Mouse (Mus musculus) adrenal gland, postnatal 14 days (tissue): ENCODE measurements around the gene Agpat1. TPM values are rescaled to one million over a fixed set of nuclear protein-coding genes. Genes with fewer than 3 reads are reported as not detected.
A peak's percentile ranks its signal among the peaks of the same experiment; 100 is the strongest.

Experiments
- DNase-seq: peaks from one replicate; pipeline ENCODE4 v3.0.0; 2021; ENCODE audit warnings: mixed read lengths
- total RNA-seq: library from RNA; stranded (reverse); gene quantifications from 2 replicates; pipeline ENCODE4 v1.2.3, GENCODE M21; 2021

Agpat1 gene
- total RNA-seq, 1 experiment from 2014 or later: 101 TPM

DNA sequence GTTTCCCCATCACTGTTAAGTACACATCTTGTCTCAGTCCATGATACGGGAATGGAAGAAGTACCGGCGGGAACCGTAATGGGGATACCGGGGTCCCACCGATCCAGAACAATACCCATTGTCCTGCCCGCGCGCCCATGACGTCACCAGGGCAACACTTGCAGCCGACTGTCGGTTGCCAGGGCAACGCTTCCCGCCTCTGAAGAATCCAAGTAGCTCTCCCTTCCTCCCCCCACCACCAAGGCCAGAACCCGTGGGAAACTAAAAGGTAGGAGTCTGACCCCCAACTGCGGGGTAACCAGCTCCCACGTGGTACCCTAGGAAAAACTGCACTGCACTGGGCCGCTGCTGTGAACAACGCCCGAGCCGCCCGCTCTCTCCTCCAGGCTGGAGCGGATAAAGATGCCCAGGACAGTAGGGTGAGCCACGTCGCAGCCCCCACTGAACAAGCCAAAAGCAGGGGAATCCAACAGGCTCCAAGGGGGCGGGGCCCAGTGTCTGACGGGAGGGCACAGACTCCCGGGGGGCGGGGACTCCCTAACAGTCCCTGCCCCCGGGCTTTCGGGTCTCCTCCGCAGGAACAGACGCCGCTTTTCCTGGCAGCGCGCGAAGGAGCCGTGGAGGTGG lies 17.2 kb upstream of the Agpat1 start:
- DNase-seq: peak; percentile 93

GRCm38 (mm10) chr17:34587423-34587811 lies 16.6 kb upstream of the Agpat1 start:
- DNase-seq: peak; percentile 98

DNA sequence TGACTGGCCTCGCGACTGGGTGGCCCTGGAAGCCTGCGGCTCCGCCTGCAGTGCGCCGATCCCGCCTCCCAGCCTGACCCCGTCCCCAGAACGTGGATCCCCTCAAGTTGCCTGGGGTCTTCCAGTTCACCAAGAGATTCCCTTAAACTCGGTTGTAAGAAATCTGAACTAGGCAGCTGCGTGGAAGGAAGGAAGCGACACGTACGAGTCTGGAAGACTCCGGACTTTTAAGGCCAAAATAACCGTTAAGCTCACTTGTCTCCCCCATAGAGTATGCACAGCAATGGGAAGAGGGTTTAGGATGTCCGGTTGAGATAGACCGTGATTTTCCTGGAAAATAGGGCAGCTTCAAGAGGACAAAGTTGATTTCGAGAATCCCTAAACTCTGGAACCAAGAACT lies 16.2 kb upstream of the Agpat1 start:
- no peak for DNase-seq

DNA sequence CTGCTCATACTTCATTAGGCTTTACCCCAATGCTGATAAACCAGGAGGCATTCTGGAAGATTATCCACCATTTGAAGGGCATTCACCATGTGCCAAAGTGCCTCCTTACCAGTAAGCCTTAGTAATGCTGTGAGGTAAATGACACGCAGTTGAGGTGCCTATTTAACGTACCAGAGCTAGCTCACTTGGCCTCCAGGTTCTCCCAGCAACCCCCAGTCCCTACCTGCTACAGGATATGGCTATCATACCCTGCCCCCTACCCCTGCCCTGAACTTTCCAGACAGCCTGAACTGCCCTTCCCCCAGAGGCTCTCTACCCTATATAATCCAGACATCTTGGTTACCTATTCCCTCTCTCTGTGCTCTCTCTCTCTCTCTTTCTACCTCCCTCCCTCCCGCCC lies 15.3 kb upstream of the Agpat1 start:
- no peak for DNase-seq

- no peak for DNase-seq
Measured at GRCm38 (mm10) chr17:34589206-34589605, 14.9 kb upstream of the Agpat1 start.

DNA sequence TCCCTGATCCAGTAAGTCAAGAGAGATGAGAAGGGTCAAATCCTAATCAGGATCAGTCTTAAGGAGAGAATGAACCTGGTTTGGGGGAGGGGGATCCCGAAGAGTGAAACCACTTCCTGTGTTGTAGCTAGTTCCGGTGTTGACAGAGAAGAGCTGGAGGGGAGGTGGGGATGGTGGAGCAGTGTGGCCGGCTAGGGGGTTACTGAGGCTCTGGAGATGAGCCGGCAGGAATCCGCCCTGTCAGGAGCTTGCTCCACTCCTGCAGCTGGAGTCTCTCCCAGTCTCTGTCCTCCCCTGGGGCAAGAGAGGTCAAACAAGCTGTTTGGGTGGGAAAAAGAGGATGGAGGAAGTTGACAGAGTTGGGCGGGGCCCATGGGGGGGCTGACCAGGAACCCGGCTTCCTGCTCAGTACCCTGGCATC lies 14.4 kb upstream of the Agpat1 start, which contains the start of gene Gpsm3:
TSS of gene Gpsm3 (plus strand) at position 126 of the 421 bp plus-strand sequence.
- peak; percentile 62 for DNase-seq

DNA sequence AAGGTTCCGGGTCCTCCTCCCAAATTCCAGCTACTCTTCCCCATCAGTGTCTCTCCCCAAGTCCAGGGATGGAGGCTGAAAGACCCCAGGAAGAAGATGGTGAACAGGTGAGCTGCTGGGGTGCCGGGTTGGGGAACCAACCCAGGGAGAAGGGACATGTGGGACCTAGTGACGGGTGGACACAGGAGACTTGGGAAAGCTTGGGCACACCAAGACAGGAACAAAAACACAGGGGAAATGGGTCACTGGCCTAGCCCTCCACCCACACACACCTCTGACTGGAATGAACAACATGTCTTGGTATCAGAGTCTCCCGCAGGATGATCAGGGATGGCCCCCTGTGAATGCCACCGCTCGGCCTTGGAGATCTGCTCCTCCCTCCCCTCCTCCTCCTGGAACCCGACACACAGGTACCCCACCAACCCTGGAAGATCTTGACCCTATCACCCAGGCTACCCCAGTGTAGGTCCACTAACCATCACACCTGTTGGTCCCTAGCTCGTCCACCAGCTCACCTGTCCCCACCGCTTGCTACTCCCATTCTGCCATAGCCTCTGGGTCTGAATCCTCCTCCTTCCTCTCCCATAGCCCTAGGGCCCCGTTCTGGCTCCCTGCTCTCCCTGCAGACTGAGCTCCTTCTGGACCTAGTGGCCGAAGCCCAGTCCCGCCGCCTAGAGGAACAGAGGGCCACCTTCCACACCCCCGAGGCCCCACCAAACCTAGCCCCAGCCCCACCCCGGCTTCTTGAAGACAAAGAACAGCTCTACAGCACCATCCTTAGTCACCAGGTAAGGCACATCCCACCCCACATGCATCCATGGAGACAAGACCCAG lies 13.7 kb upstream of the Agpat1 start:
- DNase-seq: no peak

- peak; percentile 46 for DNase-seq
Measured at GRCm38 (mm10) chr17:34591029-34591993, 12.8 kb upstream of the Agpat1 start, which contains the start of gene Pbx2. TSS of gene Pbx2 (plus strand) at chr17:34591266.

DNA sequence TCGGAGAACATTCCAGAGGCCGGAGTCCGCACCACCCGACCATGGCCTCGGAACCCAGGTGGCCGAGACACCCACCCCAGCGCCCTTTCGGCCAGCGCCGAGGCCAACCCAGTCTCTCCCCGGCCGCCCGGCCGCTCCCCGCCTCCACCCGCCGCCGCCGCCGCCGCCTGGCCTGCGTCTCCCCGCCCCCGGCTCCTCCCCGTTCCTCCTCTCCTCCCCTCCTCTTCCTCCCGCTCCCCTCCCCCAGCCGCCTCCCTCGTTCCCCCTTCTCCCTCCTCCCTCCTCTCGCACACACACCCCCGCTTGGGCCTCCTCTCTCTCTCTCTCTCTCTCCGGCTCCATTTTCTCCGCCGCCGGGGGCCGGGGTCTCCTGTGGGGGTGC lies 12.1 kb upstream of the Agpat1 start:
- peak; percentile 98 for DNase-seq

- peak; percentile 67 for DNase-seq
Measured at GRCm38 (mm10) chr17:34592581-34593549, 11.2 kb upstream of the Agpat1 start.

DNA sequence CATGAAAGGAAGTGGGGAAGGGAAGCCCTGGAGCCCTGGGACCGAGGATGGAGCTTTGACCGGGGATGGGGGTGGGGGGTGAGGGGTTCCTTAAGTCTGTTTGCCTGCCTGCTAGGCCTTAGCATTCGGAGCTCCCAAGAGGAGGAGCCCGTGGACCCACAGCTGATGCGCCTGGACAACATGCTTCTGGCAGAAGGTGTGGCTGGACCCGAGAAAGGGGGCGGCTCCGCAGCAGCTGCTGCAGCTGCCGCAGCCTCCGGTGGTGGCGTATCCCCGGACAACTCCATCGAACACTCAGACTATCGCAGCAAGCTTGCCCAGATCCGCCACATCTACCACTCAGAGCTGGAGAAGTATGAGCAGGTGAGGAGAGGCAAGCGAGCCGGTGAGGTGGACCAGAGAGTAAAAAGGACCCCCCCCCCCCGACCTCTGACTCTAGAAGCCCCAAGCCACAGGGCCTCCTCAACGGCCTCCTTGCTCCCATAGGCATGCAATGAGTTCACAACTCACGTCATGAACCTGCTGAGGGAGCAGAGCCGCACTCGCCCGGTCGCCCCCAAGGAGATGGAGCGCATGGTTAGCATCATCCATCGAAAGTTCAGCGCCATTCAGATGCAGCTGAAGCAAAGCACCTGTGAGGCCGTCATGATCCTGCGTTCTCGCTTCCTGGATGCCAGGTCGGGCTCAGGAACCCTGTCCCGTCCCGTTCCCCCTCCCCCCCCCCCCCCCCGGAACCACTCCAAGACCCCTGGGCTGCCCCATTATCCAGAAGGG lies 10.1 kb upstream of the Agpat1 start:
- DNase-seq: peak; percentile 54

DNA sequence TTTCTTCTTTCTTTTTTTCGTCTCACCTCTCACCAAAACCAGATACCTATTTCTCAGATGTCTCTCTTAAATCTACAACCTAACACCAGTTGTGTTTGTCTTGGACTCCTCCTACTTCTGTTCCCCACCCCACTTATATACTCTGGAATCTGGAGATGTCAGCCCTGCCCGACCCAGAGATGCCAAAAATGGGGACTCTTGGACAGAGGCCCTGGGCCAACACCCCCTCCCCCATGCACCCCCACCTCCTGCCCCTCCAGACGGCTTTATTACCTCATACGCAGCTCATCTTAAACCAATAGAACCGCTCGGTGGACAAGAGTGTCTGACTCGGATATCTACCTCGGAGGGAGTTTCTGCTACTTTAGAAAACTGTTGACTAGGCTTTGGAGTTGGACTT lies 8.0 kb upstream of the Agpat1 start:
- DNase-seq: no peak

GRCm38 (mm10) chr17:34597566-34598095 lies 6.4 kb upstream of the Agpat1 start, which contains the start of gene Ager:
TSS of gene Ager (plus strand) at chr17:34597862.
- no peak for DNase-seq

DNA sequence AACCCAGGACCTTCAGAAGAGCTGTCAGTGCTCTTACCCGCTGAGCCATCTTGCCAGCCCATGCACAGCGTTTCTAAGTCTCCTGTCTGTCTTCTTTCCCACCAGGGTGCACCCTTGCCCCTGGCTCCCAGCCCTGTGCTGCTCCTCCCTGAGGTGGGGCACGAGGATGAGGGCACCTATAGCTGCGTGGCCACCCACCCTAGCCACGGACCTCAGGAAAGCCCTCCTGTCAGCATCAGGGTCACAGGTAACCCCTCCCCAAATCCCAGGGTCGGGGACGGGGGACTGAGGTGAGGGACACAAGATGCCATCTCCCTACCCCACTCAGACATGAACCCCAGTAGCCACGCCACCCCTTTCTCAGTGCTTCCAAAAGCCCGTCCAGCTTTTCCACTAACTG lies 4.2 kb upstream of the Agpat1 start:
- DNase-seq: no peak

GRCm38 (mm10) chr17:34601796-34602195 lies 2.3 kb upstream of the Agpat1 start:
- DNase-seq: no peak

DNA sequence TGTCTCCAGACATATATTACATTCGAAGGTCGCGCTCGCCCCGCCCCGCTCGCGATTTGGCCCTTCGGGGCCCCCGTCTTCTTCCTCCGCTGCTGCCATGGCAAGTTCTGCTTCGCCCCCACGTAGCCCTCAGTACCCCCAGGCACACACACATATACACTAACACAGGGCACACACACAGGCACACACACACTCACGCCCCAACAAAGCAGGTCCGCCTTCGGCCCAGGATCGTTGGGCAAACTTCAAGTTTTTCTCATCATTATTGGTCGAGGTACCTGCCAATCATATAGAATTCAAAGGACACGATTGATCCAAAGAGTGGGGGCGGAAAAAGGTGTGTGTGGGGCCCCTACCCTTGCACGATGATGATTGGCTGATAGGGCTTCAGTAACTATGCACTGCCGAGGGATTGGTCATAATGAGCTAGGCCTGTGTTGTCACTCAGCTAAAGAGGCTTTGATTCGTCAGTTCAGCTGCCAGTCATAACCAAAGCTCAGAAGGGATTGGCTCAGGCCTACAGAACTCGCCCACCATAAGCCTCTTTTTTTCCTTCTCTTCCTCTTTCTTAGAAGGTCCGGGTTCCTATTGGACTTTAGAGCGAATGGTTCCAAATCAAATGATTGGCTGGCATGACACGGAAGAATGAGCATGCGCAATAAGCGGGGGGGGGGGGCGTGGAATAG lies 544 bp upstream of the Agpat1 start, which contains the start of gene Rnf5:
TSS of gene Rnf5 (minus strand) at position 316 of the 686 bp plus-strand sequence.
- DNase-seq: peak; percentile 98

DNA sequence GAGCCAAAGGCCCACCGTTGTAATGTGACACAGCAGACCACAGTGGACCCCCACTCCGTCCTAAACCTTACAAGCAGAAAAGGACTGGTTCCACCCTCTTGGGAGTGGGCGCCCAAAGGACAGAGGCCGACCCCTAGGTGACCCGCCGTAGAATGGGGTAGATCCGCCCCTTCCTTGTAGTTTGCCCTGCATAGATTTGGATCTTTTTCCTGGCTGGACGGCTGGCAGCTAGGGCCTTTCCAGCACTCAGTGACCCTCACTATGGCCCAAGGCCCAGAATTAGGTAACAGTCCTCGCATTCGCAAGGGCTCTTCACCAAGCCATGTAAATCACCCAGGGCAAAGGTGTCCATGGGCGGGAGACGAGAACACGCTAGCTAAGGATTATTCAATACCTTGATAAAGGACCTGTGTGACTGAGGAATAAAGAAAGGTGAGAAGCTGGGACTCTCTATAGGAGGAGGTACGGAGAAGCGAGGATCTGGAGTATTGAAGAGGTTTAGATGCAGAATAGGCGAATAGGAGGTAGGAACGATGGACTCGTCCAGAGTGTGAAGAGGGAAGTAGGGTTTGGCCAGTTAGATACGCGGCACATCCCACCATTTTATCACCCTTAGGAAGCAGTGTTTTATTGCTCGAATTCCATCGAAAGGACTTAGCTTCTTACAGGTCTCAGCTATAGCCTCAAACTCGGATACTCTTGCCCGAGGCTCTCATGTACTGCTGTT lies 612 bp downstream of the Agpat1 start:
- peak; percentile 86 for DNase-seq

- DNase-seq: peak; percentile 98
Measured at GRCm38 (mm10) chr17:34605609-34606008, 1.5 kb downstream of the Agpat1 start.
